Mouse (Mus musculus): ENCODE data around the gene Angptl1. TPM values are rescaled to one million over a fixed set of nuclear protein-coding genes. Genes with fewer than 3 reads are reported as not detected.

The Angptl1 gene
- 10 to 100 TPM; 26.8 to 38.1 TPM for total RNA-seq (2021)
- long read RNA-seq, experiment 1, transcript Angptl1-201 (5 exons, 2,651 nt) = major isoform, 22 of 22 reads
- long read RNA-seq, experiment 1, partial matches to known transcripts = 0 of 22 reads
- long read RNA-seq, experiment 1, other reads (novel, unspliced or antisense) = 0 of 22 reads
- long read RNA-seq, experiment 2, transcript Angptl1-201 (5 exons, 2,651 nt) = major isoform, 36 of 40 reads
- long read RNA-seq, experiment 2, partial matches to known transcripts = 2 of 40 reads
- long read RNA-seq, experiment 2, other reads (novel, unspliced or antisense) = 2 of 40 reads

- no peak for DNase-seq
- intact Hi-C loops (cut with DNase I; ENCODE audit: low total_unique reads) = no loop called here
Observed at GRCm38 (mm10) chr1:156838177-156838576, at the start of gene Angptl1. Gene Angptl1, plus strand, starts transcription at chr1:156838562.

GRCm38 (mm10) chr1:156789844-156790490, 48.4 kb upstream of the Angptl1 start:
- intact Hi-C loops (cut with DNase I; ENCODE audit: low total_unique reads) = no loop called here
- no peak for DNase-seq

GRCm38 (mm10) chr1:156796251-156796650, 42.1 kb upstream of the Angptl1 start:
- DNase-seq = peak; percentile 69
- intact Hi-C loops (cut with DNase I; ENCODE audit: low total_unique reads) = no loop called here

GRCm38 (mm10) chr1:156801276-156801675, 37.1 kb upstream of the Angptl1 start:
- DNase-seq = no peak
- intact Hi-C loops (cut with DNase I; ENCODE audit: low total_unique reads) = no loop called here

- no peak for DNase-seq
- intact Hi-C loops (cut with DNase I; ENCODE audit: low total_unique reads) = no loop called here
Observed at GRCm38 (mm10) chr1:156808332-156808731, 30.0 kb upstream of the Angptl1 start.

GRCm38 (mm10) chr1:156811928-156812327, 26.4 kb upstream of the Angptl1 start:
- intact Hi-C loops (cut with DNase I; ENCODE audit: low total_unique reads) = no loop called here
- no peak for DNase-seq

GRCm38 (mm10) chr1:156812716-156813115, 25.6 kb upstream of the Angptl1 start:
- no peak for DNase-seq
- intact Hi-C loops (cut with DNase I; ENCODE audit: low total_unique reads) = no loop called here

- intact Hi-C loops (cut with DNase I; ENCODE audit: low total_unique reads) = no loop called here
- DNase-seq = no peak
Observed at GRCm38 (mm10) chr1:156813485-156813884, 24.9 kb upstream of the Angptl1 start.

- intact Hi-C loops (cut with DNase I; ENCODE audit: low total_unique reads) = no loop called here
- DNase-seq = no peak
Observed at GRCm38 (mm10) chr1:156819236-156819635, 19.1 kb upstream of the Angptl1 start.

- intact Hi-C loops (cut with DNase I; ENCODE audit: low total_unique reads) = no loop called here
- peak; percentile 58 for DNase-seq
Observed at GRCm38 (mm10) chr1:156838695-156839094, 333 bp downstream of the Angptl1 start.

GRCm38 (mm10) chr1:156841625-156842339, 3.4 kb downstream of the Angptl1 start:
- intact Hi-C loops (cut with DNase I; ENCODE audit: low total_unique reads) = no loop called here
- DNase-seq = no peak

- no peak for DNase-seq
- intact Hi-C loops (cut with DNase I; ENCODE audit: low total_unique reads) = no loop called here
Observed at GRCm38 (mm10) chr1:156847098-156847497, 8.7 kb downstream of the Angptl1 start.

- DNase-seq = no peak
- intact Hi-C loops (cut with DNase I; ENCODE audit: low total_unique reads) = no loop called here
Observed at GRCm38 (mm10) chr1:156852409-156852808, 14.0 kb downstream of the Angptl1 start.

GRCm38 (mm10) chr1:156852872-156853271, 14.5 kb downstream of the Angptl1 start:
- intact Hi-C loops (cut with DNase I; ENCODE audit: low total_unique reads) = no loop called here
- no peak for DNase-seq

- intact Hi-C loops (cut with DNase I; ENCODE audit: low total_unique reads) = no loop called here
- no peak for DNase-seq
Observed at GRCm38 (mm10) chr1:156854558-156854957, 16.2 kb downstream of the Angptl1 start.

- no peak for DNase-seq
- intact Hi-C loops (cut with DNase I; ENCODE audit: low total_unique reads) = no loop called here
Observed at GRCm38 (mm10) chr1:156856666-156857065, 18.3 kb downstream of the Angptl1 start.

GRCm38 (mm10) chr1:156859156-156859555, 20.8 kb downstream of the Angptl1 start:
- intact Hi-C loops (cut with DNase I; ENCODE audit: low total_unique reads) = no loop called here
- DNase-seq = no peak

- intact Hi-C loops (cut with DNase I; ENCODE audit: low total_unique reads) = no loop called here
- DNase-seq = no peak
Observed at GRCm38 (mm10) chr1:156859711-156860250, 21.4 kb downstream of the Angptl1 start.

- intact Hi-C loops (cut with DNase I; ENCODE audit: low total_unique reads) = no loop called here
Observed at GRCm38 (mm10) chr1:156860266-156860665, 21.9 kb downstream of the Angptl1 start.

GRCm38 (mm10) chr1:156861475-156862043, 23.2 kb downstream of the Angptl1 start:
- no peak for DNase-seq
- intact Hi-C loops (cut with DNase I; ENCODE audit: low total_unique reads) = no loop called here

More at GRCm38 (mm10) chr1:156860266-156860665, 21.9 kb downstream of the Angptl1 start:
- no peak for DNase-seq

Measured in gastrocnemius, postnatal 14 days (tissue).